Mouse (Mus musculus): Measurements from ENCODE around the gene Stab1.

DNA sequence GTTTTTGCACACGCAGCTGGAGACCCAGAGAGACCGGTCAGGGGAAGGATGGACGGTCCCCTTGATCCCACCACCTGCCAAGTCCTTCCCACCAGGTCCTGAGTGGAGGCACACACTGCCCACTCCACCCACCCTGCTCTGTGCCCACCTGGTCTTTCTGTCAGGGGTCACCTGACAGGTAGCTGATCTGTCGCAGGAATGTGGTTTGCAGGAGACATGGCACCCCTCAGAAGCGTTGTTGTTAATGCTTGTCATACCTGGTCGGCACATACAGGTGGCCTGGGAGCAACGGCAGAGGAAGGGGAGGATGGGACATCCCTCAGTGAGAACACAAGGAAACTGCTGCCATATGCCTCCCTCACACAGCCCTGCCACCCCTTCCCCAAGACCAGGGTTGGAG lies 7.2 kb downstream of the Stab1 start:
- TF ChIP-seq CTCF (IDR thresholded peaks at IDR 0.05; ENCODE audit: extremely low read depth, insufficient read depth, low read length) (no peak), POLR2A (IDR thresholded peaks at IDR 0.05; ENCODE audit: extremely low read depth, insufficient read depth, low read length) (no peak)

Measured in cortical plate, adult 2 months (tissue).